ENCODE assay signal across 7 mouse cellular contexts in genomic region chr13:81103794-81104193, GRCm38 (mm10).
DNase-seq lines count a peak whose midpoint lies in the region; ATAC-seq and TF ChIP-seq lines count a peak whose summit lies in the region.

No protein-coding gene starts in this region.

- 0 out of 2 replicates have a peak, but pooled peaks have one; percentile 4 for TF ChIP-seq CTCF in heart, adult 2 months (IDR thresholded peaks at IDR 0.05)
- no peak for TF ChIP-seq CTCF in kidney, postnatal 0 days (IDR thresholded peaks at IDR 0.05; ENCODE audit: low read depth)

- WGBS in heart, adult 2 months: 29% methylated on average over 4 of the region's 4 CpGs
- WGBS in kidney, postnatal 0 days: 46% methylated on average over 4 of the region's 4 CpGs

- 0 out of 2 replicates have a peak, but pooled peaks have one; percentile 25 for ATAC-seq in kidney, postnatal 0 days (replicated peaks; ENCODE audit: low FRiP score, low read depth)

- H3K4me3 ChIP-seq in heart, adult 2 months: no peak overlapping the region
- no peak overlapping the region for H3K4me3 ChIP-seq in kidney, postnatal 0 days (replicated peaks; ENCODE audit: low read depth, low read length)

- peaks cover 6% of the 10 kb centered on the region for H3K36me3 ChIP-seq in heart, adult 2 months (ENCODE audit: control insufficient read depth, insufficient read depth, low read length)
- H3K36me3 ChIP-seq in kidney, postnatal 0 days (ENCODE audit: insufficient read depth, low read length): no peaks in the 10 kb centered on the region

- H3K79me2 ChIP-seq in heart, adult 2 months (replicated peaks; ENCODE audit: control insufficient read depth, insufficient read depth, low read length): no peaks in the 10 kb centered on the region

- peaks cover 7% of the 10 kb centered on the region for H3K4me1 ChIP-seq in heart, adult 2 months (ENCODE audit: control insufficient read depth, insufficient read depth, low read length)
- 0 out of 2 replicates have a peak, but pooled peaks cover 6% of the 10 kb centered on the region for H3K4me1 ChIP-seq in kidney, postnatal 0 days (replicated peaks; ENCODE audit: insufficient read depth, low read length)

- peak overlapping the region; percentile 24 for H3K27ac ChIP-seq in heart, adult 2 months
- H3K27ac ChIP-seq in kidney, postnatal 0 days: no peak overlapping the region

- DNase-seq in 3T3-L1 (ENCODE audit: low read depth, low spot score): peak; percentile 77
- peak; percentile 87 for DNase-seq in Muller cell, postnatal 12 days (ENCODE audit: inconsistent ontology term)
- DNase-seq in heart, adult 2 months: peak; percentile 66 to 82
- peak; percentile 73 for DNase-seq in kidney, postnatal 0 days (ENCODE audit: low spot score)
- DNase-seq in ovary, postnatal 14 days (ENCODE audit: low spot score): peak; percentile 7
- DNase-seq in cerebellum, adult 9-10 months: no peak
- no peak for DNase-seq in MN1 (ENCODE audit: low spot score)

- H3K4me2 ChIP-seq in kidney, postnatal 0 days (ENCODE audit: low read length): no peak overlapping the region

- TF ChIP-seq EP300 in heart, adult 2 months (IDR thresholded peaks at IDR 0.05; ENCODE audit: insufficient read depth, low read depth, low read length): peak; percentile 85; the same call in 1 of the 2 replicates

- no peak for TF ChIP-seq POLR2A in heart, adult 2 months (IDR thresholded peaks at IDR 0.05; ENCODE audit: insufficient read depth, low read depth, low read length)

- no peaks in the 10 kb centered on the region for H3K9me3 ChIP-seq in kidney, postnatal 0 days (replicated peaks; ENCODE audit: low read length)

- no peak overlapping the region for H3K9ac ChIP-seq in heart, adult 2 months (ENCODE audit: low read depth, low read length)
- H3K9ac ChIP-seq in kidney, postnatal 0 days (ENCODE audit: low read depth, low read length): no peak overlapping the region

- intact Hi-C loops in heart, adult 2 months (cut with DNase I): no loop called here

- H3K27me3 ChIP-seq in heart, adult 2 months (ENCODE audit: control insufficient read depth, insufficient read depth, low read length): no peaks in the 10 kb centered on the region
- H3K27me3 ChIP-seq in kidney, postnatal 0 days (ENCODE audit: insufficient read depth, low read length): no peaks in the 10 kb centered on the region

Comparison
In these comparisons a context has a peak if more than half of its experiments do, and no peak if none do; other contexts are left out.
1. DNase-seq: peak in 3T3-L1 (single experiment), Muller cell, postnatal 12 days (single experiment), heart, adult 2 months (2 of 2), kidney, postnatal 0 days (single experiment) and ovary, postnatal 14 days (single experiment); none in cerebellum, adult 9-10 months (single experiment) and MN1 (single experiment).